Mouse (Mus musculus): ENCODE measurements around the gene Slc12a7.

- TF ChIP-seq POLR2A (IDR thresholded peaks at IDR 0.05; ENCODE audit: extremely low read depth, insufficient read depth, low read length), result no peak
- no peak for TF ChIP-seq CTCF (IDR thresholded peaks at IDR 0.05; ENCODE audit: extremely low read depth, insufficient read depth, low read length)
These were observed 113.9 kb downstream of the Slc12a7 start for GRCm38 (mm10) chr13:73846589-73847464.
